Mouse (Mus musculus) lung, adult 2 months (tissue): ENCODE data around the gene Btbd2. TPM values are rescaled to one million over a fixed set of nuclear protein-coding genes. Genes with fewer than 3 reads are reported as not detected.

Experiments used
- DNase-seq: peaks from one replicate; pipeline ENCODE4 v3.0.0; 2022
- H3K4me1 ChIP-seq: fragments of 200-500 bp; 2 replicates; pipeline ENCODE4 v1.6.1; 2011; ENCODE audit warnings: low read length; ENCODE audit not compliant: control insufficient read depth, insufficient read depth
- H3K4me3 ChIP-seq: fragments of 200-500 bp; replicated peaks from 2 replicates; pipeline ENCODE3; 2011; ENCODE audit warnings: low read depth, mild to moderate bottlenecking, control low read depth, low read length; ENCODE audit errors: extremely low read depth
- CTCF ChIP-seq: fragments of 200-500 bp; IDR thresholded peaks from 2 replicates; pipeline ENCODE4 v1.5.1; 2011; ENCODE audit warnings: mild to moderate bottlenecking, low read length, control low read depth; ENCODE audit not compliant: insufficient read depth
- POLR2A ChIP-seq: fragments of 200-500 bp; IDR thresholded peaks from 2 replicates; pipeline ENCODE4 v1.6.1; 2011; ENCODE audit warnings: low read depth, mild to moderate bottlenecking, control low read depth, low read length, borderline replicate concordance; ENCODE audit errors: extremely low read depth
- WGBS: fragments of 180-500 bp; shearing (Covaris S2); methylation state at CpG from one replicate; pipeline ENCODE4 v1.1.7; 2018; 5-methylcytosine and 5-hydroxymethylcytosine counted together
- polyA plus RNA-seq: library from polyadenylated mRNA; depleted of rRNA; stranded (reverse); fragments of >200 nt; gene quantifications from 2 replicates; pipeline ENCODE4 v1.2.3, GENCODE M21; 2012

The Btbd2 gene
- polyA plus RNA-seq, 1 experiment, result 87.0 TPM

DNA sequence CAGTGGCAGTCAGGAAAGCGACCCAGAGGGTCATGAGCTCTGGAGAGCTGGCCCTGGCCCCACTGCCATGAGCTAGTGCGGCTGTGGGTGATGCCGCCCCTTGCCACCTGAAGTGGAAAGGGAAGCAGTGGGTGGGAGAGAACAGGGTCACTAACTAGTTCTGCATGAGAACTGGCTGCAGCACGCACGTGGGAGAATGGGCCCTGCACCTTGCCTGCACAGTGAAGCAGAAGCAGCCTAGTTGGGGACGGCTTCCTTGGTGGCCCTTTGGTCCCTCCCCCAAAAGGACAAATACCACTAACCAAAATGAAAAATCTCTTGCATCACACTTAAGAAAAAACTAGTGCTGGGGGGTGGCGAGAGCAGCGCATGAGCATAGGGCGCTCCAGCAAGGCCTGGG lies 41.7 kb upstream of the Btbd2 start:
- DNase-seq, result no peak
- Histone ChIP-seq H3K4me1 (peaks cover 31% of the 10 kb centered on the region), H3K4me3 (no peak overlapping the region)
- TF ChIP-seq CTCF (no peak), POLR2A (no peak)
- WGBS, result 84% methylated on average over 9 of the region's 9 CpGs

DNA sequence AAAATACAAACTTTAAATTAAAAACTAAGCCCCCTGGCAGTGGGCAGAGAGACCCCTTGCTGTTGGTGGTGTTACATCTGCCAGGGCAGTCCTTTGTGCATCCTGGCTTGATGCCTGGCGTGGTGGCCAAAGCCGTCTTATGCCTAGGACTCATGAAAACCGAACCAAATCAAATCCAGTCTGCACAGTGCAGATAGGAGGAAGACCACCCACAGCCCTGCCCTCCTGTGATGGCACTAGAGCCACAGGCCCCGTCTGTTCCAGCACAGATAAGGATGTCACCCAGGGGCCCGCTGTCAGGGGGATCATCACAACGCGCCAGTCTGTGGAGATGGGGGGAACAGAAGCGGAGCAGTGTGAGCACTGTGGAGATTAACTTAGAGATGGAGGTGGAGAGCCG lies 40.9 kb upstream of the Btbd2 start:
- peaks cover 29% of the 10 kb centered on the region for H3K4me1 ChIP-seq
- 79% methylated on average over 9 of the region's 9 CpGs for WGBS

GRCm38 (mm10) chr10:80697393-80697787 lies 40.5 kb upstream of the Btbd2 start:
- H3K4me1 ChIP-seq, result peaks cover 29% of the 10 kb centered on the region
- TF ChIP-seq POLR2A (no peak), CTCF (no peak)
- WGBS, result 82% methylated on average over 8 of the region's 8 CpGs
- DNase-seq, result no peak
- no peak overlapping the region for H3K4me3 ChIP-seq

More for the DNA sequence above, 40.9 kb upstream of the Btbd2 start:
- TF ChIP-seq CTCF (no peak), POLR2A (no peak)
- DNase-seq, result no peak
- H3K4me3 ChIP-seq, result no peak overlapping the region

- no peak for TF ChIP-seq CTCF
- no peak for TF ChIP-seq POLR2A
- no peak for DNase-seq
- peaks cover 29% of the 10 kb centered on the region for H3K4me1 ChIP-seq
- WGBS, result 44% methylated on average over 12 of the region's 12 CpGs
- H3K4me3 ChIP-seq, result no peak overlapping the region
Observed at GRCm38 (mm10) chr10:80696502-80697392, 39.9 kb upstream of the Btbd2 start.

DNA sequence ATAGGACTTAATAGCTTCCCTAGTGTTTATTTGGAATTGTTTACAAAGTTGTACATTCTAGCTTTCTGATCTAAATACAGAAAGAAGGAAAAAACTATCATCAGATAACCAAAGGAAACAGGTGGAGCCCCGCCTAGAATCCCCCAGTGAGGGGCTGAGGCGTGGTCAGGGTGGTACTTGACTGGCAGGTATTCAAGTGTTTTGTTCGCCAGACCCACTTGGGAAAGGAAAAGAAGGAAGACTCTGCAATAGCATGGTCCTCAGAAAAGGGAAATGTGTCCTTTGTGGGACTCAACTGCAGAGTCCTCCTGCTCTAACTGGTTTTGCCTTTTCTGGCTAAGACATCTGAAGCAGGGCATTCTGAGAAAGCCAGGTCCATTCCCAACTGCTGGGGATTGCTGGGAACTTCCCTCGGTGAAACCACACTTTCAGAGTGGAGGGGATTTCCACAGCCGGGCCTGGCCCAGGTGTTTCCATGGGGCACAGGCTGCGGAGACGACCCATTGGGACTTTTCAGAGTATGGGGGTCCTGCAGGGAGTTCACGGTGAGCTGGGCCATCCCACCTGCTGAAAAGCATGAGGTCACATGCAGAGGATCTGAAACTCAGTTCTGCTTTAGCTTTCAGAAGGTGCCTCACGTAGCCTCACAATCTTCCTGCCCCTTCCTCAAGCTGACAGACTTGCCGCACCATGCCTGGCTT lies 39.1 kb upstream of the Btbd2 start:
- H3K4me1 ChIP-seq, result peaks cover 27% of the 10 kb centered on the region
- 29% methylated on average over 10 of the region's 10 CpGs for WGBS

DNA sequence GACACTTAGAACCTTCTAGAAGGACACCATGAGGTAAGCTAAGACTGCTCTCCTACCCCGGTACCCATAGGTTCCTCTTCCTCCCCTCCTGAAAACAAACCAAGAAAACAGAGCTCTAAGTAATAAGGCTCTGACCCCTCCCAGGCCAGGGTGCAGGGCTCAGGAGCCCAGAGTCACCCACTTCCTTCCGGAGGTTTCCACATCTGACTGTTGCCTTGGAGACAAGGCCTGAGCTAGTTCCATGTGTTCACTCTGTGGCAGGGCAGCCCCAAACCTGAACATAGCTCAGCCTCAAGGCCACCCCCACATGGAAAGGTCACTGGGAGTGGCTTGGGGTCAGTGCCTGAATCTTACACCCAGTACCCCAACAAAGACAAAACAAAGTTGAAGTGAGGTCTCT lies 38.3 kb upstream of the Btbd2 start:
- Histone ChIP-seq H3K4me1 (peaks cover 25% of the 10 kb centered on the region), H3K4me3 (no peak overlapping the region)
- 13% methylated on average over 2 of the region's 2 CpGs for WGBS
- DNase-seq, result peak; percentile 45
- no peak for TF ChIP-seq CTCF
- no peak for TF ChIP-seq POLR2A

More for the DNA sequence above, 39.1 kb upstream of the Btbd2 start:
- DNase-seq, result no peak
- H3K4me3 ChIP-seq, result no peak overlapping the region
- TF ChIP-seq POLR2A (0 out of 2 replicates have a peak, but pooled peaks have one; percentile 8), CTCF (no peak)

GRCm38 (mm10) chr10:80694159-80694938 lies 37.5 kb upstream of the Btbd2 start:
- Histone ChIP-seq H3K4me3 (no peak overlapping the region), H3K4me1 (peaks cover 25% of the 10 kb centered on the region)
- WGBS, result 85% methylated on average over 13 of the region's 13 CpGs
- DNase-seq, result no peak
- no peak for TF ChIP-seq POLR2A
- no peak for TF ChIP-seq CTCF

DNA sequence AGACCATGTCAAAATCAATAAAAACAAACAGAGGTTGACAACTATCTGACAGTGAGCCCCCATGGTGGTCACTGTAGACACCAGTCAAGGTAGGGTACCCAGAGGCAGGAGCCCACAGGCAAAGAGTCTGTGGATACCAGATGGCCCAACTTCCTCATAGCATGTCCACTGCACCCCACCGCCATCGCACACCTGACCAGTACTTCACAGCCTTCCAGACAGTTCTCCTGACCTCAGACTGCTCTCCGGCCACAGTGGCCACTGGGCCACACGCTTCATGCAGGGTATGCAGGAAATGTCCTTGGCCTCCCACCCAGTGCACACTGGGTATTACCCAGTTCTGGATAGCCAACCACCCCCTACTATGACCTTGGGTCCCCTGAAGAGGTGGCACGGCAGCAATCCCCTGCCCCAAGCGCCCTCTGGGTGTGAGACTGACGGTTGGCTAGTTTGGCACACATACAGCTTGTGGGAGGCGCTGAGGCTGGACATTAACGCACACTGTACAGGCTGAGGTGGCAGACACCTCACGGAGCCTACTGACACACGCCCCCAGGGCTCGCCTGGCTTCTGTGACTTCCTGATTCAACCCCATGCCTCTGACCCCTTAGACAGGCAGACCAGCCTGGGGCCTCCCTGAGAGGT lies 36.7 kb upstream of the Btbd2 start:
- 79% methylated on average over 12 of the region's 12 CpGs for WGBS
- TF ChIP-seq POLR2A, result no peak
- TF ChIP-seq CTCF, result no peak
- no peak for DNase-seq
- Histone ChIP-seq H3K4me3 (no peak overlapping the region), H3K4me1 (peaks cover 25% of the 10 kb centered on the region)
